Mouse (Mus musculus) adrenal gland, postnatal 25 days (tissue): ENCODE data around the gene Slc22a23. TPM values are rescaled to one million over a fixed set of nuclear protein-coding genes. Genes with fewer than 3 reads are reported as not detected.

Source experiments
- DNase-seq: peaks from one replicate; pipeline ENCODE4 v3.0.0; 2021; ENCODE audit warnings: mixed read lengths
- total RNA-seq: library from RNA; stranded (reverse); gene quantifications from 2 replicates; pipeline ENCODE4 v1.2.3, GENCODE M21; 2021

Slc22a23 gene
- total RNA-seq, 1 experiment from 2014 or later, result 3.8 TPM

DNA sequence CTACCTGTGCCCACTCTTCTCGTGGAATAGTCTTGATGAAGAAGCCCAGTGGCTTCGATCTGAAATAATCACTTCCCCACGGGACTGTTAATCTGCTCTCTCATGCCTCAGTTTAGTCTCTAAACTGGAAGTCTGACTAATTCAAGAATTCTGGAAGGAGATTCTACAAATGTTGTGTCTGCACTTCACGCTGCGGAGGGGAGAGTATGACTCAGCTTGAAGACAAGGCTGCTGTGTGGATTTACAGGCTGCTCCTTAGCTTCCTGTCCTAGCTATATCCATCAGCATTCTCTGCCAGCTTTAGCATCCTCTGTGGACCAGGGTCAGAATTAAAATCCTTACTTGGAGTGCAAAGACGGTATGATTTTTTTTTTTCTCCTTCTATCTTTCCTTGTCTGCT, 112.0 kb downstream of the Slc22a23 start:
- no peak for DNase-seq

- no peak for DNase-seq
Measured at GRCm38 (mm10) chr13:34228905-34229304, 116.1 kb downstream of the Slc22a23 start.

DNA sequence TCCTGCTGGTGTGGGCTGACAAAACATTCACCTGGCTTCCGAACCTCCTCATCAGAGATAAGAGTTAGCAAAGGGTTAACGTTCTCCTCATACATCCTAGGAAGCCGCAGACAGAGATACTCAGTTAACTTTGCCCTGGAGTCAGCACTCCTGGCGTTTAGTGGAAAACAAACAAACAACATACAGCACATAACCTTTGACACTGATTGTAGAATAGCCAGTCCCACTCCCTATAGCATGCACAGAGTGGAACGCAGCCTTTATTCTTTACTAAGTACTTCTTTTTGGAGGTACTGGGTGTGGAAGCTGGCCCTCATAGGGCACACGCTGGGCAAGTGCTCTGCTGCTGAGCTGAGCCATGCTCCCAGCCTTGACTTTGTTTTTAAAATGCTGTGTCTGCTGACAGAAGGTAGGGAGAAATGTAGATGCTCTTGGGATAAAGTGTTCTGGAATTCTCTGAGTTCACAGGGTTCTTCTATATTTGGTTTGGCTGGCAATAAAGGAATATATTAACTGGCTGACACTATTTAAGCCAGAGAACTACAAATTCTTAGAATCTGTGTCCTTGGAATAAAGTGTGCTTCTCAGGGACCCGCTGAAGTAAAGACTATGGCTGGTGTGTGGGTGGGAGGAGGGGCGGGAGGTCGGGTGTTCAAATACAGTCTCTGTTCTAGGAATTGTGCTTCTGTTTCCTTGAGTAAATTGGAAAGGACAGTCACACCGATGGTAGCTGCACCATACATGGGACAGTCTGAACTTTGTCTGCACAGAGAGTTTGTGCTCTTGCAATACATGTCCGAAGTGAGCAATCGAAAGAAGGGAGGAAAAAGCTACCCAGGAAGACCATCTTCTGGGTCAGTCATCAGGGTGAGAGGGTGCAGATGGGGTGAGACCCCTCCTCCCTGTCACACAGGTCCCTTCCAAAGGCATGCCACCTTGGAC, 117.0 kb downstream of the Slc22a23 start:
- DNase-seq, result no peak

DNA sequence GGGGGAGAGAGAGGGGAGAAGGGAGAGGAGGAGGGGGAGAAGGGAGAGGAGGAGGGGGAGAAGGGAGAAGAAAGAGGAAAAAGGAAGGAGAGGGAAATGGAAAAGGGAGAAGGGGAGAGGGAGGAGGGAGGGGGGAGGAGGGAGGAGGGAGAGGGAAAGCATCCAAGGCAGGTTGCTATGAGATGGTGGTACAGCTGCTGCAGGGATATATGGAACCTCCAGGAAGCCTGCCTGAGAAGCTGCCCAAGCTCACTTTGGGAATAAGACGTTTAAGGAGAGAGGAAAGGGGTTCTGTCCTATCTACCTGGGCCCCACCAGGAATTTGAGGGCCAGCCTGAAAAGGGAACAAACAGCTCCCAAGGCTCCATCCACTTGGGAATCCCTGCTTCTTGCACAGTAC, 118.0 kb downstream of the Slc22a23 start:
- no peak for DNase-seq

- DNase-seq, result peak; percentile 62
Measured at GRCm38 (mm10) chr13:34222985-34223384, 122.0 kb downstream of the Slc22a23 start.

- no peak for DNase-seq
Measured at GRCm38 (mm10) chr13:34219728-34220127, 125.3 kb downstream of the Slc22a23 start.

DNA sequence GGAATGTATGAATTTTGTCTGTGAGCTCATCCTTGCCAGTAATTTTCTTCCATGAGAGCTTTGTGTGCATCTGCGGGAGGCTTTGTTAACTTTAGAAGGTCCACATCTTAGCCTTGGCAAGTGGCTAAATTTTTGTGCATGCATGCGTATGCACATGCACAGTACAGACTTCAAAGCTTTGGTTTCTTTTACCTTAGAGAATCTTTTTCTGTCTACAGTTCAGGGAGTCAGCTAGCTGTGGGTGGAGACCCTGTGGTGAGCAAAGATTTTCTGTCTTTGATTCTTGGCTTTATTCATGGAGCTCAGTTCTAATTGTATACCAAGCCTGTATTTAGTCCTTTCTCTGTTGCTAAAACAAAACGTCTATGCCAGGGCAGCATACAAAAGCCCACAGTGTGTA, 126.2 kb downstream of the Slc22a23 start:
- DNase-seq, result no peak

- no peak for DNase-seq
Measured at GRCm38 (mm10) chr13:34214855-34215254, 130.1 kb downstream of the Slc22a23 start.

GRCm38 (mm10) chr13:34212735-34213212, 132.2 kb downstream of the Slc22a23 start:
- no peak for DNase-seq

DNA sequence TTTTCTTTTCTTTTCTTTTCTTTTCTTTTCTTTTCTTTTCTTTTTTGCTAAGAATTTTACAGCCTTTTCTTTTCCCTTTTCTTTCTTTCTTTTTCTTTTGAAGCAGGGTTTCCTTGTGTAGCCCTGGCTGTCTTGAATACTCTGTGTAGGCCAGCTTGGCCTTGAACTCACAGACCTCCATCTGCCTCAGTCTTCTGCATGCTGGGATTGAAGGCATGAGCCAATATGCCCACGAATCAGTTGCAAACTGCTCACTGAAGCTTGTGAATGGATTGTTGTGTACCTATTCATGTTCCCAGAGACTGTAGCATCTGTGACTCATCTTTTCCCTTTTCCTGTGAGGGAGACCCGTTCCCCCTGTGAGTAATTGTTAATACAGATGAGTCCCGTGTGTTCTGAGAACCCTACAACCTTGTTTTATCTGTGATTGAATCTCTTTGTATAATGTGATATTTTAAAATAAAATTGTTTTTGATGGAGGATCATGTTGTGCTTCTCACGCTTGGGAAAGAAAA, 133.7 kb downstream of the Slc22a23 start:
- no peak for DNase-seq

DNA sequence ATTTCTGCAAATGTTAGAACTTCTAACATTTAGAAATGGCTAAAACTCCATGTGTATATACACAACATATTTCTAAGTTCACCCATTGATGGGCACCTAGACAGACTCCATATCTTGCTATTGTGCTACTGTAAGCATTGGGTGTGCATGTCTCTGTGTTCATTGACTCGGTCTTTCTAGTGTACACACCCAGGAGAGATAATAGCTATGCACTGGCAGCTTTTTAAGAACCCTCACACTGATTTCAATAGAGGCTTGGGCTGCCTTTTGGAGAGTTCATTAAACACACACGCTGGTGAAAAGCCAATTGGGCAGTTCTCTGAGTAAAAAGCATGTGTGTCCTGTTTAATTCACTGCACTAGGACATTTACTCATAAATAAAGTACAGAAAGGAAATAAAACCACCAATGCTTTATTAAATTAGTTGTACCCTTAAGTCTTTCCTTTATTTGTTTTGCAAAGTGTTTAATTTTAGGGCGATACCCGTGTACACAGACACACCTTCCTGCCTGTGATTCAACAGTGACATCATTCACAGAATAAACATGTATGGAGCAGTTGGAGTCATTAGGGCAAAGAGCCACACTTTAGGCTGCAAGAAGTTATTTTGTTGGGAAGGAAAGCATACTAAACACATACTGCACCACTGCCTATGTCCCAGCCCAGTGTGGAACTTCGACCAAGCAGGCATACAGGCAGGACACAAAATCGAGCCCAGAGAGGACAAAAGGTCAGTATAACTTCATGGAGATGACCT, 137.1 kb downstream of the Slc22a23 start:
- no peak for DNase-seq

DNA sequence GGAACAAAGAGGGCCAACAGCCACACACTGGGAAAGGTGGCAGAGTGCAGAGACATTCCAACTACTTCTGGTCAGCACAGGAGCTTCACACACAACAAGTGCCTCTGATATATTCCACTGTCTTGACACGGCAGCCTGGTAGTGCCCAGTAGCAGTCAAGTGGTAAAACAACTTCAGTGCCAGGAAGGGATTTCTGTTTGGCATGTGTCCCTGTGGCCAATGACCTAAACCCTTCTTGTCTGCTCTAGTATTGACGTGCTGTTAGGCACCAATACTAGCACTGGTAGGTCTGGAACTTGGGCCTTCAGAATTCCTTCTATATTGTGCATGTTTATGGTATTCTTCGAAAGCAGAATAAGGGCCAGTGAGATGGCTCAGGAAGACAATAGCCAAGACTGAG, 139.8 kb downstream of the Slc22a23 start:
- DNase-seq, result no peak

DNA sequence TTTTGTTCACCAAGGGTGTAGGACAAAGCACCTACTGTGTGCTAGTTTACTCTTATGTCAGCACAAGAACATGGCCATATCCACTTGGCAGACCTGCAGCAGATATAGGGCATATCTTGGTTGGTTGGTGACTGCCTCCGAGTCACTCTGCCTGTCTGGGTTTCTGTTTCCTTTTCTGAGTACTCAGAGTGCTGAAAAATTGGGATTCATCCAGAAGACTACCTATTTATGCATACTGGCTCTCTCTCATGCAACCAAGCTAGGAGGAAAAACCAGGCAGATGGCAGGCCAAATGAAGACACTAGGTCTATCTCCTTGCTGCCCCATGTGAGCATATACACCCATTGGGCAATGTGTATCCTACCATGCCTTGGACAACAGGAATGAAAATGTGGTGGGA, 149.3 kb downstream of the Slc22a23 start:
- no peak for DNase-seq

DNA sequence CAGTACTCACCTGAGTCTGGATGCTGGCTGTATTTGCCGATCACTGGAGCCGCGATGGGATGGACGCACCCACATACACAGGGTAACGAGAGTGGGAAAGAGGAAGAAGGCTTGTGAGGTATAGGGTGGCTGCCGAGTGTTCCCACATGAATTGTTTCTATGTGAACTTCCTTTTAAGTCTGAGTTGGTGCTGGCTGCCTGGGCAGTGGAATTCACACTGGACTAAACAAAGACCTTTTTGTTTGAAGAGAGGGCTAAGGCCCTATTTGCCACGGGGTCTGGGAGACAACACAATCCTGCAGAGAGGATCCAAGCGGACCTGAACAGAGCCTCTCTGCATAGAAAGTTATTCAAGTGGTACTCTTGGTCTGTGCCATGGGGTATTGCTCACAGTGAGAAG, 151.6 kb downstream of the Slc22a23 start:
- DNase-seq, result no peak

DNA sequence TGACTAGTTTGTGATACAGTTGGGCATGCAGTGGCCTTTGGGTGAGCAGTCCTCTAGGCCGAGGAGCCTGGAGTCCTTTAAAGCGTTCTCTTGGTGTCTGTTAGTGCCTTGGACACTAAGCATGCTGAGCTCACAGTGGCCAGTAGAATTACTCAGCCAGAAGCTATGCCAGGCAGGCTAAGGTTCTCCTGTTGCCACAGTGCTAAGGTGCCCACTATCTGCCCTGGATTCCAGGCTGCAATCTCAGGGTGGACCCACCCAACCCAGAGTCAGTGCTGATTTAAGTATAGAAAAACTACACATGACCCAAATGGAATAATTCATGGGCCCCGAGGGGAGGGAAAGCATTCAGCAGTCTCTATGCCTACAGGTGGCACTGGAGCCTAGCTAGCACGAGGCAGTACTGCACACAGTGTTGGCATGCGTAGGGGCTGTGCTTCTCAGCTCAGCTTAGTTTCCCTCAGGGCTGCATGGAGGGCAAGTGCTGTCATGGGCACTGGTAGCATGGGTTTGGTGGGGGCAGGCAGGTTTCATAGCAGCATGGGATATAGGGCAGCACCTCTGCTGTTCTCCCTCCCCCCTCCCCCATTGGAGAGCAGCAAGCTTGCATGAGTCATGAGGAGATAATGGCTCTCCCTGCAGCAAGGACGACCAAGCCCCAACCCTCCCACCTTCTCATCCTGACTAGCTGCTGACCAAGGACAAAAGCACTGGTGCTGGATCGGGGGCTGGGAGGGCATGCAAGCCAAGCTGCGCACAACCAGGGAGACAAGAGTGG, 152.4 kb downstream of the Slc22a23 start:
- DNase-seq, result peak; percentile 63

- DNase-seq, result peak; percentile 30
Measured at GRCm38 (mm10) chr13:34187571-34187970, 157.4 kb downstream of the Slc22a23 start.

DNA sequence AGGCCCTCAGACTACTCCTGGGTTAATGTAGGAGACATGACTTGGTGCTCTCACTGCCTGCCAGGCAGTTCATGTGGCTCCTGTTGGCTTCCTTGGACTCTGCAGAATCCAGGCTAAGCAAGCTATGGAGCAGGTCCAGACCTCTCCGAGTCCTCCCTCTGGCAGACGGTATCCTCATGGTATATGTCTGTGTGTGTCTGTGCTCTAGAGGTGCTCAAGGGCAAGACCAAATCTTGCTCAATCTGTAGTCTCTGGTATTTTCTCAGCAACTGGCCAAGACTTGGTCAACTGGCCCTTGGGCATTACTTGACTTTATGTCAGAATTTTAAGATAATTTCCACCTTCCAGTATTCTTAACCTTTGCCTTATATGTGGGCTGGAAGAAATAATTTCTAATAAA, 159.6 kb downstream of the Slc22a23 start:
- no peak for DNase-seq

- DNase-seq, result no peak
Measured at GRCm38 (mm10) chr13:34181624-34182023, 163.4 kb downstream of the Slc22a23 start.

DNA sequence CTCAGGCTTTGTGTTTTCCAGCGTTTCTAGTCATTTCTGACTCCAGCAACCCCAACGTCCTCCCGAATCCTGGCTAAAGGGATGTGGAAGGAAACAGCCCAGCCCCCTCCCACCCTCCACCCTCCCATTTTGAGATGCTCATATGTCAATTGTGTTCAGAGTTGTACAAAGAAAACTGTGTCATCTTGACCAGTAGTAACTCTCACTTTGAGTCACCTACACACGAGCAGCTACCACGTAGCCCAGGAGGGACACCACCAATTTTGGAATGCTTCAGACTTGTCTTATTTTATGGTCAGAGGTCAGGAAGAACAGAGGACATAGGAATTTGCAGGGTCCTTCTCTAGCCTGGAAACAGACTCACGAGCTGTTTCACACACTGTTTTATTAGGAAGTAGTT, 171.0 kb downstream of the Slc22a23 start:
- no peak for DNase-seq

GRCm38 (mm10) chr13:34163304-34163975, 181.5 kb downstream of the Slc22a23 start:
- no peak for DNase-seq

- peak; percentile 93 for DNase-seq
Measured at GRCm38 (mm10) chr13:34162491-34163303, 182.3 kb downstream of the Slc22a23 start, which contains the start of gene Psmg4. TSS of gene Psmg4 (plus strand) at chr13:34162964.
